Mouse (Mus musculus): ENCODE measurements around the gene Triap1. TPM values are rescaled to one million over a fixed set of nuclear protein-coding genes. Genes with fewer than 3 reads are reported as not detected.

The Triap1 gene
- polyA plus RNA-seq, 1 experiment from 2014 or later: 60.9 TPM

DNA sequence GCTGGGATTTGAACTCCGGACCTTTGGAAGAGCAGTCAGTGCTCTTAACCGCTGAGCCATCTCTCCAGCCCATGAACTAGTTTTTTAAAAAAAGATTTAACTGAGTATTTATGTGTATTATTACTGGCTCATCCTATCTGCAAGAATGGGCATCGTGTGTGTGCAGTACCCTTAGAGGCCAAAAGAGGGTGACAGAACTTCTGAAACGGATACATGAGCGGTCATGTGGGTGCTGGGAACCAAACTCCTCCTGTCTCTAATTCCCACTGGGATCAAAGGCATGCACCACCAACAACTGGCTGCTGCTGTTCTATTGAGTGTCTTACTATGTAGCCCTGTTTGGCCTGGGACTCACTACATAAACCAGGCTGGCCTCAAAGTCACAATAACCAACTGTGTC lies 10.3 kb downstream of the Triap1 start:
- Histone ChIP-seq H3K36me3 (ENCODE audit: control insufficient read depth, insufficient read depth, low read length) (no peaks in the 10 kb centered on the region), H3K27ac (ENCODE audit: low read length) (no peak overlapping the region), H3K4me2 (ENCODE audit: low read depth, low read length) (no peak overlapping the region), H3K27me3 (ENCODE audit: control insufficient read depth, insufficient read depth, low read length) (no peaks in the 10 kb centered on the region), H3K9me3 (replicated peaks; ENCODE audit: control insufficient read depth, low read length) (no peaks in the 10 kb centered on the region), H3K4me3 (replicated peaks; ENCODE audit: low read length) (no peak overlapping the region), H3K4me1 (ENCODE audit: control insufficient read depth, insufficient read depth, low read length) (peaks cover 6% of the 10 kb centered on the region; the same call in 1 of the 2 replicates), H3K9ac (ENCODE audit: low read length) (no peak overlapping the region)
- ATAC-seq (ENCODE audit: insufficient read depth, low FRiP score): no peak
- WGBS: 80% methylated on average over 5 of the region's 5 CpGs

DNA sequence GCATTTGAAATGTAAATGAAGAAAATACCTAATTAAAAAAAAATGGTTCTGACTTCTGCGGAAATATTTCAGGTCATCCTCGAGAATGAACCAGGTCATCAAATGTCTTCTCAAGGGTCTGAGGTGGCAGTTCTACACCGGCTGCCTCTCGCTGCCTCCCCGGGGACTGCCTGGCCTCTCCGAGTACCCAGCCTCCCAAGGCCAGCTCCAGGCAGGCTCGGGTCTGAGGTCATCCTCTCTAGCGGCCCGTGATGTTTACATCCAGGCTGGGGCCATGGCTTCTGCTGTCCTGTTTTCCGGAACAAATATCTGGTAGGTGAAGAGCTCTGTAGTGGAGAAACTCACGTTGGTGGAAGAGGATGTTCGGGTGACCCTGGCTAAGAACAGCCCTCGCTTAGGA lies 14.0 kb downstream of the Triap1 start:
- no peak overlapping the region for H3K4me3 ChIP-seq (replicated peaks; ENCODE audit: low read length)
- H3K27me3 ChIP-seq (ENCODE audit: control insufficient read depth, insufficient read depth, low read length): no peaks in the 10 kb centered on the region
- WGBS: 40% methylated on average over 13 of the region's 13 CpGs
- H3K9me3 ChIP-seq (replicated peaks; ENCODE audit: control insufficient read depth, low read length): no peaks in the 10 kb centered on the region
- H3K4me1 ChIP-seq (ENCODE audit: control insufficient read depth, insufficient read depth, low read length): no peaks in the 10 kb centered on the region
- no peak overlapping the region for H3K27ac ChIP-seq (ENCODE audit: low read length)
- no peaks in the 10 kb centered on the region for H3K36me3 ChIP-seq (ENCODE audit: control insufficient read depth, insufficient read depth, low read length)
- H3K9ac ChIP-seq (ENCODE audit: low read length): no peak overlapping the region
- ATAC-seq (ENCODE audit: insufficient read depth, low FRiP score): no peak
- H3K4me2 ChIP-seq (ENCODE audit: low read depth, low read length): no peak overlapping the region

DNA sequence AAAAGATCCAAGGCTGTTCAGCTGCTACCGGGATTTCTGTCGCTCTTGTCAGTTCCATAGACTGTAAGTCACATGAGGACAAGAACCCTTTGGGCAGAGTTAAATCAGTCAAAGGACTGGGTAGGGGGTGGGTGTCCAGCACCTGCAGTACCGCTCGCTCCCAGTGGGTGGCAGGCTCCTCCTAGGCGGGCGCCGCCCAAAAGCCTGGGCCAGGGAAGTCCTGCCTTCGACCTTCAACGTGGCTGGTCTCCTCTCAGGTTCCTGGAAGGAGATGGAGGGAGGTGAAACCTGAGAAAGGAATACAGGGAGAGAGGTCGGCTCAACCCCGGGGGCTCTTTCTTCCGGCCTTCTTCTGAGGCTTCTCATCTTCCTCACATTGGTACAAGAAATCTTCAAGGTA lies 17.8 kb downstream of the Triap1 start:
- no peaks in the 10 kb centered on the region for H3K4me1 ChIP-seq (ENCODE audit: control insufficient read depth, insufficient read depth, low read length)
- no peaks in the 10 kb centered on the region for H3K36me3 ChIP-seq (ENCODE audit: control insufficient read depth, insufficient read depth, low read length)
- no peak overlapping the region for H3K4me3 ChIP-seq (replicated peaks; ENCODE audit: low read length)
- peak; percentile 85; the same call in 1 of the 2 replicates for ATAC-seq (ENCODE audit: insufficient read depth, low FRiP score)
- no peaks in the 10 kb centered on the region for H3K27me3 ChIP-seq (ENCODE audit: control insufficient read depth, insufficient read depth, low read length)
- no peak overlapping the region for H3K27ac ChIP-seq (ENCODE audit: low read length)
- 0 out of 2 replicates have a peak overlapping the region, but pooled peaks have one; percentile 4 for H3K9ac ChIP-seq (ENCODE audit: low read length)
- no peaks in the 10 kb centered on the region for H3K9me3 ChIP-seq (replicated peaks; ENCODE audit: control insufficient read depth, low read length)
- WGBS: 3% methylated on average over 12 of the region's 12 CpGs
- H3K4me2 ChIP-seq (ENCODE audit: low read depth, low read length): no peak overlapping the region

DNA sequence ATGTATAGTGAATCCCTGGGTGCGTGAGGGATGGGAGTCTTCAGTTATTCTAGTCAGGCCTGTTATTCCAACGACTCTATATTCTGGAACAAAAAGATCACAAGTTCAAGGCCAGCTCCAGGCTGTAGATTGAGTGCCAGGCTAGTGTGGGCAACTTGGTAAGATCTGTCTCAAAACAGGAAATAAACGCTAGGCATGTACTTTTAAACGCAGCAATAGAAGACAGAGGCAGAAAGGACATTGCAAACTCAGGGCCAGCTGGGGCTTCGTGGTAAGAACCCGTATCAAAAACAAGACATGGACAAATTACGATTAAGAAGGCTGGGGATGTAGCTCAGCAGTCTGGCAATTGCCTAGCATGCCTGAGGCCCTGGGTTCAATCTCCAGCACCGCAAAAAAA lies 18.4 kb downstream of the Triap1 start:
- Histone ChIP-seq H3K4me3 (replicated peaks; ENCODE audit: low read length) (no peak overlapping the region), H3K4me2 (ENCODE audit: low read depth, low read length) (no peak overlapping the region), H3K4me1 (ENCODE audit: control insufficient read depth, insufficient read depth, low read length) (no peaks in the 10 kb centered on the region), H3K9ac (ENCODE audit: low read length) (no peak overlapping the region), H3K9me3 (replicated peaks; ENCODE audit: control insufficient read depth, low read length) (no peaks in the 10 kb centered on the region), H3K27ac (ENCODE audit: low read length) (no peak overlapping the region), H3K27me3 (ENCODE audit: control insufficient read depth, insufficient read depth, low read length) (no peaks in the 10 kb centered on the region), H3K36me3 (ENCODE audit: control insufficient read depth, insufficient read depth, low read length) (no peaks in the 10 kb centered on the region)
- 83% methylated on average over 8 of the region's 8 CpGs for WGBS
- ATAC-seq (ENCODE audit: insufficient read depth, low FRiP score): no peak

DNA sequence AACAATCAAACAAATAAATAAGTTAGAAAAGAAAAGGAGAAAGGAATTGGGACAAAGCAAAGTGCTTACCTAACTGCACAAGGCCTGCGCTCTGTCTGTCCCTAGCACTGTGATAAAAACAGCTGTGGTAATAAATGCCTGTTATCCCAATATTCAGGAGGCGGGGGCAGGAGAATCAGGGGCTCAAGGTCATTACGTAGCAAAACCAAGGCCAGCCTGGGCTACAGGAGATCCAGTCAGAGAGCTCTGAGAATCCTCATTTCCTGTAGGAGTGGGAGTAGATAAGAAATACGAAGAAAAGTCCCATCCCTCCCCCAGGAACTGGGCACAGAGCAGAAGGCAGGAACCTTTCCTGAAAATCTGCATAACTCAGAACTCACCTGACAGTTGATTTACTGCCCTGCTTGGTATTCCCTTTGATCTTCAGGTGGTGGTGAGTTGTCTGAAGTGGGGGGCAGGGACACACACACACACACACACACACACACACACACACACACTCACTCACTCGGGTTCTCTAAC lies 18.9 kb downstream of the Triap1 start:
- H3K27ac ChIP-seq (ENCODE audit: low read length): no peak overlapping the region
- no peak overlapping the region for H3K9ac ChIP-seq (ENCODE audit: low read length)
- H3K4me2 ChIP-seq (ENCODE audit: low read depth, low read length): no peak overlapping the region
- H3K4me1 ChIP-seq (ENCODE audit: control insufficient read depth, insufficient read depth, low read length): no peaks in the 10 kb centered on the region
- no peak overlapping the region for H3K4me3 ChIP-seq (replicated peaks; ENCODE audit: low read length)
- H3K27me3 ChIP-seq (ENCODE audit: control insufficient read depth, insufficient read depth, low read length): no peaks in the 10 kb centered on the region
- ATAC-seq (ENCODE audit: insufficient read depth, low FRiP score): no peak
- 63% methylated on average over 5 of the region's 5 CpGs for WGBS
- no peaks in the 10 kb centered on the region for H3K9me3 ChIP-seq (replicated peaks; ENCODE audit: control insufficient read depth, low read length)
- H3K36me3 ChIP-seq (ENCODE audit: control insufficient read depth, insufficient read depth, low read length): no peaks in the 10 kb centered on the region

DNA sequence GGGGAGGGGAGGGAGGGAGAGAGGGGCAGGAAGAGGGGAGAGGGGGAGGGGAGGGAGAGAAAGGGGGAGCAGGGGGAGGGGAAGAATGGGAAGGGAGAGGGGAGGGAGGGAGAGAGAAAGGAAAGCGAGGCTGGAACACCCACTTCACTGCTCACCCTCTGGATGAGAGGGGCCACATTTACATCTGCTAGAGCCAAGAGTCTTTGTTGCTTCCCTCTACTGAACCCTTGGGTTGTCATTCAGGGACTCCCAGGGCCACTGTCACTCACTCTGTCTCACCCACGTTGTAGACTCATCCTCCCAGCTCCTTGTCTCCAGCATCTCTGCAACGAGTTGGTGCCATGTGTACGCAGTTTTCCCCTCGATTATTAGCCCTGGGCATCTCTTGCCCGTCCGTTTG lies 21.2 kb downstream of the Triap1 start:
- no peaks in the 10 kb centered on the region for H3K27me3 ChIP-seq (ENCODE audit: control insufficient read depth, insufficient read depth, low read length)
- no peak overlapping the region for H3K27ac ChIP-seq (ENCODE audit: low read length)
- H3K36me3 ChIP-seq (ENCODE audit: control insufficient read depth, insufficient read depth, low read length): no peaks in the 10 kb centered on the region
- no peaks in the 10 kb centered on the region for H3K4me1 ChIP-seq (ENCODE audit: control insufficient read depth, insufficient read depth, low read length)
- no peak for ATAC-seq (ENCODE audit: insufficient read depth, low FRiP score)
- no peak overlapping the region for H3K4me2 ChIP-seq (ENCODE audit: low read depth, low read length)
- H3K4me3 ChIP-seq (replicated peaks; ENCODE audit: low read length): no peak overlapping the region
- WGBS: 39% methylated on average over 7 of the region's 7 CpGs
- H3K9ac ChIP-seq (ENCODE audit: low read length): no peak overlapping the region
- H3K9me3 ChIP-seq (replicated peaks; ENCODE audit: control insufficient read depth, low read length): no peaks in the 10 kb centered on the region

DNA sequence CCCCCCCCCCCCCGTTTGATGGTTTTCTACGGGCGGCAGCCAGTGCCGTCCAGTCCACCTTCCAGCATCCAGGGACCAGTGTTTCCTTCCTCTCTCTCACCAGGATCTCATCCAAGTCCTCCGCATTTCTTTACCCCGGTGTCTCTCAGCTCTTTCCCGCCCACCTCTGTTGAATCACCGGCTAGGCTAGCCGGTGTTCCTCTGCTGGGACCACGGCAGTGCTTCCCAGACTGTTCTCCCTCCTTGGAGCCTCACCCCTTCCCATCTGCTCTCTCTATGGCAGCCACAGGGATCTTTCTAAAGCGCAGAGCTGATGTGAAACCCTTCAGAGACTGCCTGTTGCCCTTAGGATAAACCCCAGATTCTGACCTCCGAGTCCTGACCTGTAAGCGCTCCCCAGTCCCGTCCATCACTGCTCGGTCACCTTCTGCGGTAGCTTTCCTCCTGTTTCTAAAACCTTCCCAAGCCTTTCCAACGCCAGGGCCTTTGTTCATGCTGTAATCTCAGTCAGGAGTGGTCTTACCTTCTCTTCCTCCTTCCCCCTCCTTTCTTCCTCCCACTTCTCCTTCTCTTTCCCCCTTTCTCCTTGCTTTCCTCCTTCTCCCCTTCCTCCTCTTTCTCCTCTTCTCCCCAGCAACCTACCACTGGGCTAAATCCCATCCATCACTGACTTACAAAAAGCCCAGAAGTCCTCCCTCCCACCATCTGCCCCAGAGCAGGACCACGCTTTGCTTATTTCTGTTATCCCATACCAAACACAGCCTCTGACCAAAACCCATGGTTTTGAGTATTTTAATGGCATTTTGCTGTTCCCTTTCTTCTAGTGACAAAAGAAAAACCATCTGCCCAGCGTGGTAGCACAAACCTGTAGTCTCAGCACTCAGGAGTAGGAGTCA lies 22.0 kb downstream of the Triap1 start:
- no peak overlapping the region for H3K9ac ChIP-seq (ENCODE audit: low read length)
- H3K9me3 ChIP-seq (replicated peaks; ENCODE audit: control insufficient read depth, low read length): no peaks in the 10 kb centered on the region
- 18% methylated on average over 19 of the region's 19 CpGs for WGBS

DNA sequence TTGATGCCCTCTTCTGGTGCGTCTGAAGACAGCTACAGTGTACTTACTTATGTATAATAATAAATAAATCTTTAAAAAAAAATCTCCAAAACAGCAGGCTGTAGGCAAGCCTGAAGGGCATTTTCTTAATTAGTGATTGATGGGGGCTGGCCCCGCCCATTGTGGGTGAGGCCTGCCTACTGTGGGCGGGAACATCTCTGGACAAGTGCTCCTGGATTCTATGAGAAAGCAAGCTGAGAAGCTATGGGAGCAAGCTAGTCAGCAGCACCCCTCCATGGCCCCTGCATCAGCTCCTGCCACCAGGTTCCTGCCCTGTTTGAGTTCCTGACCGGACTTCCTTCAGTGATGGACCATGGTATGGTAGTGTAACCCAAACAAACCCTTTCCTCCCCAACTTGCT lies 23.8 kb downstream of the Triap1 start:
- H3K4me1 ChIP-seq (ENCODE audit: control insufficient read depth, insufficient read depth, low read length): no peaks in the 10 kb centered on the region
- ATAC-seq (ENCODE audit: insufficient read depth, low FRiP score): no peak
- no peaks in the 10 kb centered on the region for H3K27me3 ChIP-seq (ENCODE audit: control insufficient read depth, insufficient read depth, low read length)
- H3K4me3 ChIP-seq (replicated peaks; ENCODE audit: low read length): no peak overlapping the region
- 80% methylated on average over 4 of the region's 4 CpGs for WGBS
- H3K9me3 ChIP-seq (replicated peaks; ENCODE audit: control insufficient read depth, low read length): no peaks in the 10 kb centered on the region
- no peak overlapping the region for H3K9ac ChIP-seq (ENCODE audit: low read length)
- H3K4me2 ChIP-seq (ENCODE audit: low read depth, low read length): no peak overlapping the region
- H3K27ac ChIP-seq (ENCODE audit: low read length): no peak overlapping the region
- no peaks in the 10 kb centered on the region for H3K36me3 ChIP-seq (ENCODE audit: control insufficient read depth, insufficient read depth, low read length)

More for the DNA sequence above, 22.0 kb downstream of the Triap1 start:
- no peak overlapping the region for H3K27ac ChIP-seq (ENCODE audit: low read length)
- H3K36me3 ChIP-seq (ENCODE audit: control insufficient read depth, insufficient read depth, low read length): no peaks in the 10 kb centered on the region
- H3K27me3 ChIP-seq (ENCODE audit: control insufficient read depth, insufficient read depth, low read length): no peaks in the 10 kb centered on the region
- H3K4me1 ChIP-seq (ENCODE audit: control insufficient read depth, insufficient read depth, low read length): no peaks in the 10 kb centered on the region
- H3K4me2 ChIP-seq (ENCODE audit: low read depth, low read length): no peak overlapping the region
- H3K4me3 ChIP-seq (replicated peaks; ENCODE audit: low read length): no peak overlapping the region
- ATAC-seq (ENCODE audit: insufficient read depth, low FRiP score): no peak

DNA sequence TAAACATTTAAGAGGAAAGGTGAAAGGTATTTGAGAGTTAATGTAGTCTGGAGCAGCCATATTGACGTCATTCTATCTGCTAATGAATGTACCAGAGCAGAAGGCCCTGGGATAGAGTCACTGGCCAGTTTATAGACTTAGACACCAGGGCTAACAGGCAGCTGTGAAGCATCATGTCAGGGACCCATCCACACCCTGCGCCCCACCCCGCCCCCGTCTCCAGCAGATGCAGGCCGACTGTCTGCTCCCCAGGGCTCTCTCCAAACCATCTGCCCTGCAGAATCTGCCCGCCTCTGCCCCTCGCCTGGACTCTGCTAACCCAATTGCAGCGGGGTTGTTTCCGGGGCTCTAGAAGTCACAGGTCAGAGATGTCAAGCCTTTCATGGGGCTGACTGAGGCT lies 30.7 kb downstream of the Triap1 start:
- Histone ChIP-seq H3K27ac (ENCODE audit: low read length) (no peak overlapping the region), H3K36me3 (ENCODE audit: control insufficient read depth, insufficient read depth, low read length) (no peaks in the 10 kb centered on the region), H3K4me3 (replicated peaks; ENCODE audit: low read length) (no peak overlapping the region), H3K4me1 (ENCODE audit: control insufficient read depth, insufficient read depth, low read length) (no peaks in the 10 kb centered on the region), H3K4me2 (ENCODE audit: low read depth, low read length) (no peak overlapping the region), H3K27me3 (ENCODE audit: control insufficient read depth, insufficient read depth, low read length) (no peaks in the 10 kb centered on the region), H3K9me3 (replicated peaks; ENCODE audit: control insufficient read depth, low read length) (no peaks in the 10 kb centered on the region), H3K9ac (ENCODE audit: low read length) (peak overlapping the region; percentile 14; the same call in 1 of the 2 replicates)
- no peak for ATAC-seq (ENCODE audit: insufficient read depth, low FRiP score)
- 32% methylated on average over 9 of the region's 9 CpGs for WGBS
